Mouse (Mus musculus): ENCODE results near the gene Fam160a2. TPM values are rescaled to one million over a fixed set of nuclear protein-coding genes. Genes with fewer than 3 reads are reported as not detected.

Fam160a2 gene
- total and polyA plus RNA-seq, 3 experiments: 6.2 to 17.7 TPM; not detected in 1

DNA sequence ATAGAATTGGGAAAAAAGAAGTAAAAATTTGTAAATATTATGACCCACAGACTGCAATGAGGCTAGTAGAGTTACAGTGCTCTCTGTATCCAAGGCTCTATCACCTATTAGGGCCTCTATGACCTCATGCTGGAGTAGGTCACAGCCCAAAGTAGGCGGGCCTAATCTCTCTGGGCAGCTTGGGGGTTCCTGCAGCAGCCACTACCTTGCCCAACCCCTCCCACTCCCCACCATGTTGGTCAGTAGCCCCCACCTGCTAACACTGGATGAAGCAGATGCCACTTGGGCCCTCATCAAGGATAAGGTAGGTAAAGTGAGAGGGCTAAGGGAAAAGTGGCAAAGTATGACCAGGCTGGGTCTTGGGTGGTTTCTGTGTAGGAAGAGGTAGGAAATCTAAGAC lies 25.0 kb downstream of the Fam160a2 start, which contains the start of gene Gm5901:
Gene Gm5901 (plus strand): TSS at position 173 of the 400 bp plus-strand sequence.
- peaks cover 6 to 7% of the 10 kb centered on the region in 2 experiments for H3K4me1 ChIP-seq (ENCODE audit: control insufficient read depth in 1 of 2, insufficient read depth in 2 of 2, low read length in 2 of 2)
- no peaks in the 10 kb centered on the region for H3K79me2 ChIP-seq (ENCODE audit: control insufficient read depth, insufficient read depth, low read length, poor library complexity)
- no peak within 1 kb of the TSS for H3K27ac ChIP-seq (ENCODE audit: control insufficient read depth, low read depth, low read length)
- no peak for DNase-seq (ENCODE audit: low read depth, low spot score)
- TF ChIP-seq TBP (IDR thresholded peaks at IDR 0.05; ENCODE audit: low read depth, low read length) (no peak), BHLHE40 (IDR thresholded peaks at IDR 0.05; ENCODE audit: borderline replicate concordance, low read depth, low read length) (no peak), TAL1 (IDR thresholded peaks at IDR 0.05; ENCODE audit: low read length) (no peak), JUND (IDR thresholded peaks at IDR 0.05; ENCODE audit: low read depth, low read length) (no peak), NELFE (IDR thresholded peaks at IDR 0.05; ENCODE audit: low read depth, low read length) (no peak), E2F4 (IDR thresholded peaks at IDR 0.05; ENCODE audit: borderline replicate concordance, low read depth, low read length) (no peak), ZC3H11A (IDR thresholded peaks at IDR 0.05; ENCODE audit: low read depth, low read length) (no peak), CTCF (IDR thresholded peaks at IDR 0.05 in 2 of 3, conservative IDR thresholded peaks at IDR 0.05 in 1 of 3; ENCODE audit: control insufficient read depth in 1 of 3, insufficient read depth in 1 of 3, low read depth in 2 of 3, low read length in 3 of 3, poor library complexity in 1 of 3, severe bottlenecking in 1 of 3) (no peak), MAFK (IDR thresholded peaks at IDR 0.05; ENCODE audit: borderline replicate concordance, low read depth, low read length) (no peak), HCFC1 (IDR thresholded peaks at IDR 0.05; ENCODE audit: low read depth, low read length) (no peak), ELF1 (IDR thresholded peaks at IDR 0.05; ENCODE audit: low read depth, low read length) (no peak), USF2 (IDR thresholded peaks at IDR 0.05; ENCODE audit: borderline replicate concordance in 1 of 2, insufficient read depth in 1 of 2, low read depth in 1 of 2, low read length in 2 of 2) (no peak), MXI1 (IDR thresholded peaks at IDR 0.05; ENCODE audit: low read depth, low read length) (no peak)
- no peak within 1 kb of the TSS for H3K4me3 ChIP-seq (ENCODE audit: control insufficient read depth in 1 of 2, insufficient read depth in 1 of 2, low read depth in 2 of 2, low read length in 2 of 2)
- H3K9ac ChIP-seq (ENCODE audit: control insufficient read depth, low read depth, low read length, poor library complexity, severe bottlenecking): no peak within 1 kb of the TSS
- H3K36me3 ChIP-seq (ENCODE audit: control insufficient read depth in 1 of 2, insufficient read depth in 2 of 2, low read length in 2 of 2): peaks cover 0 to 13% of the 10 kb centered on the region in 2 experiments; a peak in 2 of 4 replicates
- no peaks in the 10 kb centered on the region for H3K9me3 ChIP-seq (replicated peaks; ENCODE audit: insufficient read depth, low read length)
- H3K27me3 ChIP-seq (ENCODE audit: control insufficient read depth in 1 of 2, insufficient read depth in 2 of 2, low read length in 2 of 2): no peaks in the 10 kb centered on the region

DNA sequence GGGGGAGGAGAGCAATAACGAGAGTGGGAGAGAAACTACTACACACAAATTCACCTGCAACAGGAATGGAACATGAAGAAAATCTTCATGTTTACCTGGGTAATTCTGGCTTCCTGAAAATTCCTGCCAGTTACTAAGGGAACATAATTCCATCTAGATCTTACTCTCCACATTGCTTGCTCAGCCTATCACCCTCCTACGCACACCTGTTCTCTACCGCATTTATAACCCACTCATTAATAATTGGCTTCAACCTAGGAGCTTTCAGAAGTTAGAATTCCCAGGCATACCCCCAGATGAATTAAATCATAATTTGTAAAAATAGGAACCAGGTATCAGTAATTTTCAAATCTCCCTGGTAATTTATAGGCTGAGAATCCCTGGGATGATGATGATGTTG lies 25.9 kb downstream of the Fam160a2 start:
- peaks cover 0 to 13% of the 10 kb centered on the region in 2 experiments; a peak in 2 of 4 replicates for H3K36me3 ChIP-seq (ENCODE audit: control insufficient read depth in 1 of 2, insufficient read depth in 2 of 2, low read length in 2 of 2)
- TF ChIP-seq RCOR1 (IDR thresholded peaks at IDR 0.05; ENCODE audit: low read depth, low read length) (no peak), ZMIZ1 (IDR thresholded peaks at IDR 0.05; ENCODE audit: low read depth, low read length) (no peak), KAT2A (conservative IDR thresholded peaks at IDR 0.05; ENCODE audit: low read depth, low read length) (no peak), TCF12 (IDR thresholded peaks at IDR 0.05; ENCODE audit: low read depth, low read length) (no peak), SIN3A (IDR thresholded peaks at IDR 0.05; ENCODE audit: low read length) (no peak)
- no peaks in the 10 kb centered on the region for H3K79me2 ChIP-seq (ENCODE audit: control insufficient read depth, insufficient read depth, low read length, poor library complexity)
- H3K27ac ChIP-seq (ENCODE audit: control insufficient read depth, low read depth, low read length): no peak overlapping the region
- H3K9ac ChIP-seq (ENCODE audit: control insufficient read depth, low read depth, low read length, poor library complexity, severe bottlenecking): no peak overlapping the region
- no peak for DNase-seq (ENCODE audit: low read depth, low spot score)
- H3K9me3 ChIP-seq (replicated peaks; ENCODE audit: insufficient read depth, low read length): no peaks in the 10 kb centered on the region
- peaks cover 6 to 7% of the 10 kb centered on the region in 2 experiments for H3K4me1 ChIP-seq (ENCODE audit: control insufficient read depth in 1 of 2, insufficient read depth in 2 of 2, low read length in 2 of 2)
- no peaks in the 10 kb centered on the region for H3K27me3 ChIP-seq (ENCODE audit: control insufficient read depth in 1 of 2, insufficient read depth in 2 of 2, low read length in 2 of 2)
- no peak overlapping the region for H3K4me3 ChIP-seq (ENCODE audit: control insufficient read depth in 1 of 2, insufficient read depth in 1 of 2, low read depth in 2 of 2, low read length in 2 of 2)

Data from MEL (cell line).